Mouse (Mus musculus) left cerebral cortex, postnatal 10 days (tissue): ENCODE measurements around the gene Abca2. TPM values are rescaled to one million over a fixed set of nuclear protein-coding genes. Genes with fewer than 3 reads are reported as not detected.
"Not testable (repeated sequence)": the region's sequence is repeated elsewhere in the genome, so short reads cannot be mapped to it uniquely, and the experiment has no call there.

Experiments
- DNase-seq, 2 experiments: peaks; one replicate each; pipeline ENCODE4 v3.0.0; 2021 to 2022; ENCODE audit warnings: low spot score in 2 of 2, mixed read lengths in 1 of 2; ENCODE audit errors: extremely low spot score in 1 of 2
- intact Hi-C: fragments of 180-260 bp; cut with DNase I; formaldehyde crosslinking; loops from one replicate; pipeline ENCODE4 v1.15.1; 2025
- total RNA-seq, 2 experiments: library from RNA; stranded (reverse); gene quantifications; 2 replicates each; pipeline ENCODE4 v1.2.3; 2021

Abca2 gene
- 100 to 1,000 TPM; 113 to 121 TPM for total RNA-seq

GRCm38 (mm10) chr2:25428442-25429236, at the start of gene Abca2:
Gene Abca2, plus strand, starts transcription at chr2:25428703.
- DNase-seq = peak; percentile 92 to 96
- intact Hi-C loops = loop anchor here (5.0 kb wide), 1 partner anchor 124 kb away; no protein-coding TSS in a partner anchor

- intact Hi-C loops = no loop called here
- no peak for DNase-seq
Observed at GRCm38 (mm10) chr2:25384492-25384891, 44.0 kb upstream of the Abca2 start.

- intact Hi-C loops = no loop called here
- no peak for DNase-seq
Observed at GRCm38 (mm10) chr2:25391266-25391665, 37.2 kb upstream of the Abca2 start.

DNA sequence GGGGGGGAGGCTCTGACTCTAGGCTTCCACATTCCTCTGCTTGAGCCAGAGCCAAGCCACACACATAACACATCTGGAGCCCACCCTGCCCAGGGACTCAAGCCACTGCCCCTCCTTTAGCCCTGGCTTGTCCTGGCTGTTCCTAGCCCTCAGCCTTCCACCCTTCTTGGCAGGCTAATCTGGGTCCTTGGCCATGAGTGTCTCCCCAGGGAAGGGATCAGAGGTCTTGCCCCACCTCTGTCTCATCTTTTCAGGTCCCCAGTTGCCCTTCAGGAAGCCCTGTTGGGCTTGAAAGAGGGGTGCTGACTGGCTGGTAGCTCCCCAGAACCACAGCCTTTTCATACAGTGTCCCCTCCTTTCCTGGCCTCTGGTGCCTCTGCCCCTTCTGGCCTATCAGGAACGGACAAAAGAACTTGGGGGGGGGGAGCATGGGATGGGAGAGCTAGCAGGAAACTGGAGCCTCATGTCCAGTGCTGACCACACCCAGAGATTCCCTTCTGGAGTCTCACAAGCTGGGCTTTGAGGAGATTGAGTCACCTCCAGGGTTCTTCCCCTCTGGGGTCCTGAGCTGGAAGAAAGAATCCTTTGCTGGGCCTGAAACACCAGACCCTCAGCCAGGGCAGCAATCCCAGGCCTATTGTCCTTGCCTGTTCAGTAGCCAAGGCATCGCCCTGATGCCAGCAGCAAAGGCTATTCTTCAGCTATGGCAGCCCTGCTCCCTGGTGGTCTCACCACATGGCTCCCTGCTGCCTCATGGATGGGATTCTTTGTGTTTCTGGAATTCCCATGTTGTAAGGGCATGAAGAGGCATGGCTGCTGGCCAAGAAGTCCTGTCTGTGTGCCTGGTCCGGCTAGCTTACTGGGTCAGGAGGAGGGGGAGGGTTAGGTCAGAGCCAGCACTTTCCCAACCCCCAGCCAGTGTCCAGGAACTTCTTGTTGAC, 34.0 kb upstream of the Abca2 start:
- peak; percentile 64 to 67 for DNase-seq
- intact Hi-C loops = loop anchor here (2.0 kb wide), 1 partner anchor 16 kb away; no protein-coding TSS in a partner anchor

GRCm38 (mm10) chr2:25395721-25396596, 32.5 kb upstream of the Abca2 start, which contains the start of gene Entpd2:
Gene Entpd2, plus strand, starts transcription at chr2:25395874.
- peak in 1 of 2 experiments; percentile 62 for DNase-seq
- intact Hi-C loops = loop anchor here (2.0 kb wide), 1 partner anchor 17 kb away; no protein-coding TSS in a partner anchor

DNA sequence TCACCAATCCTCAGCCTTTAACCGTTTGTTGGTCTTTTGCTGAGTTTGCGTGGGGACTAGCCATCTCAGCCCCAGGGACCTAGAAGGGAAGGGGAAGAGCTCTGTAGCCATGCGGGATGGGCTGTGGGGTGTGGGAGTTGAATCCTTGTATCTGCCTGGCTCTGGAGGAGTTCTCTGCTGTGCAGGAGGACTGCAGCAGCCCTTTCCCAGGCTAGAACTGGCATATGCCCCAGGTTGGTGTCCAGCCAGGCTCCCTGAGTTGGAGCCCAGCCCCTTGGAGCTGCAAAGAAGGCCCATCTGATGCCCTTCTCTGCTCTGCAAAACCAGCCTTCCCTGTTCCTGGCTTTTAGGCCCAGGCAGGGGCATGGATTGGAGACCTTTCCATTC, 31.9 kb upstream of the Abca2 start:
- intact Hi-C loops = no loop called here
- DNase-seq = no peak

- DNase-seq = no peak
- intact Hi-C loops = no loop called here
Observed at GRCm38 (mm10) chr2:25397010-25397409, 31.5 kb upstream of the Abca2 start.

DNA sequence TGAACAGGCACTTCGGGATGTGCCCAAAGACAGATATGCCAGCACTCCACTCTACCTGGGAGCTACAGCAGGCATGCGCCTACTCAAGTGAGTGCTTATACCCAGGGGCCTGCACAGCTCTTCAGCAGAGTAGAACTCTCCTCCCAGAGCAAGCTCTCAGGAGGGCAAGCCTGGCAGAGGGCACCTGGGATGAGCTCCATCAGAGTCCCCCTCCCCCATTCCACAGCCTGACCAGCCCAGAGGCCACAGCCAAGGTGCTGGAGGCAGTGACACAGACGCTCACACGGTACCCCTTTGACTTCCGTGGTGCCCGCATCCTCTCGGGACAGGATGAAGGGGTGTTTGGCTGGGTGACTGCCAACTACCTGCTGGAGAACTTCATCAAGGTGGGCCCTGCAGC, 30.4 kb upstream of the Abca2 start:
- no peak for DNase-seq
- intact Hi-C loops = no loop called here

DNA sequence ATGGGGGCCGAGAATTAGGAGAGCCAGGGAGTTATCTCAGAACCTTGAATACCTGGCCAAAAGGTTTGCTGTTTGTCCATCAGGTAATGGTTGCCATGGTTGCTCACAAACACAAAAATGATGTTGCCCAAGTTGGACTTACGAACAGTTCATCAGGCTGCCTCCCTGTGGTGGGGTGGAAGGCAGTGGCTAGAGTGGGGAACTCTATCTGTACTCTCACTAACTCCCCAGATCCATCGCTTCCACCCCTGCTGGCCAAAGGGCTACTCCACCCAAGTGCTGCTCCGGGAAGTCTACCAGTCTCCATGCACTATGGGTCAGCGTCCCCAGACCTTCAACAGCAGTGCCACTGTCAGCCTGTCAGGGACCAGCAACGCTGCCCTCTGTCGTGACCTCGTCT, 29.5 kb upstream of the Abca2 start, which contains the start of gene Npdc1:
Gene Npdc1 (plus strand): TSS at position 301 of the 400 bp plus-strand sequence.
- no peak for DNase-seq
- intact Hi-C loops = no loop called here

- no peak for DNase-seq
- intact Hi-C loops = no loop called here
Observed at GRCm38 (mm10) chr2:25400291-25400690, 28.2 kb upstream of the Abca2 start.

DNA sequence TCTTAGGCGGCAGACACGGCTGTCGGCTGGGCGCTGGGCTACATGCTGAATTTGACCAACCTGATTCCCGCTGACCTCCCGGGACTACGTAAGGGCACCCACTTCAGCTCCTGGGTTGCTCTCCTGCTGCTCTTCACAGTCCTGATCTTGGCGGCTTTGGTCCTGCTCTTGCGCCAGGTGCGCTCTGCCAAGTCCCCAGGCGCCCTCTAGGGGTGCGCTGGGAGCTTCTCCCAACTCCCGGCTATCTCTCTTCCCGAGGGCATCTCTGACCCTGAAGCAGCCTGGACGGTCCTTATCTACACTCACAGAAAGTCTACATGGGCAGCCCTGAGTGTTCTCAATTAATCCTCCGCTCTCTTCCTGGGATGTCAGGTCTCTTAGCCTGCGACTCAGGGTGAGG, 27.7 kb upstream of the Abca2 start:
- intact Hi-C loops = no loop called here
- peak in 1 of 2 experiments; percentile 67 for DNase-seq

DNA sequence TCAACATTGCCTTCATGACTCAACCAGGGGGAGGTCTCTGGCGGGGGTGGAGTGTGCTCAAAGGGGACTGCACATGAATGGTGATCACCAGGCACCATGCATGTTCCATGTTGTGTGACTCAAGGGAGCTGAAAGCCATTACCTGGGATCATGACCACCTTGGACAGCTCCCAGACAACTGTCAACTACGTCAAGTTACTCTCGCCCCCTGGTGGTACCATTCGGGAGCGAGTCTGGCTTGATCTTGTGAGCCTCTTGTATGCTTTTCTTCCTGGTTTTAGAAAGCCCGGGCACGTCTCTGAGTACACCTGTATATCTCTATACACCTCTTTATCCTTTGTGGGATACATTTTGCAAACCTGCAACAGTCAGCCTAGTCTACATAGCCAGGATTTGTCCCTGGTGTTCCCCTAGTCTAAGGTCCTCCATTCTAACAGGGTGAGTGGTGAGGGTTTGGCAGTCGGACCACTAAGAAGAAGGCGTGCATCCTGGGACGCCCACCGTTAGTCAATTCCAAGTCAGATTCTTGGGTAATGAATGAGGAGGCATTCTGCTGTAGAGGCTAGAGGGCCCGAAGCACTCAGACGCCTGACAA, 26.0 kb upstream of the Abca2 start:
- intact Hi-C loops = no loop called here

DNA sequence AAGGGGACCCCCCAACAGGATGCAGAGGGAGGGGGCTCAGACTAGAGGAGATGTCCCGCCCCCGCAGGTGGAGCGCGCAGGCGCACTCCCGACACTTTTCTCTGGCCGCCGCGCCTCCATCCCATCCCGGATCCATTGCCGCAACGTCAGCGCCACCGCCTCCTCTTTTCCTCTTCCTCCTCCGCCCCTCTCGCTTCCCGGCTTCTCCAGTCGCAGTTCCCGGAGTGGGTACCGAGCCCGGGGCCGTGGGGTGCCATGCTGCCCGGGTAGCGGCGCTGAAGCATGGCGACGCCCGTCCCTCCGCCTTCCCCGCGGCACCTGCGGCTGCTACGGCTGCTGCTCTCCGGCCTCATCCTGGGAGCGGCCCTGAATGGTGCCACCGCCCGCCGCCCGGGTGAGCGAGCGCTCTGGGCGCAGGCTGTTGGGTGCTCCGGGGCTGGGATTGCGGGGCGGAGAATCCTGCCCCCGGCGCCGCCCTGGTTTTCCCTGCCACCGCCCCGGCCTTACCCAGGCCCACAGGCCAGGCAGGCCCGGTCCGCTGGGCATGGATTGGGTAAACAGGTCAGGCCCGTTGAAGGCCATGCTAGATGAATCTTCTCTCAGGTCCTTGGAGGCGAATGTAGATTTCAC, 25.4 kb upstream of the Abca2 start:
- peak; percentile 90 to 91 for DNase-seq
- intact Hi-C loops = no loop called here

More for the DNA sequence above, 26.0 kb upstream of the Abca2 start:
- DNase-seq = peak; percentile 62 to 87

- DNase-seq = no peak
- intact Hi-C loops = no loop called here
Observed at GRCm38 (mm10) chr2:25403994-25404393, 24.5 kb upstream of the Abca2 start.

DNA sequence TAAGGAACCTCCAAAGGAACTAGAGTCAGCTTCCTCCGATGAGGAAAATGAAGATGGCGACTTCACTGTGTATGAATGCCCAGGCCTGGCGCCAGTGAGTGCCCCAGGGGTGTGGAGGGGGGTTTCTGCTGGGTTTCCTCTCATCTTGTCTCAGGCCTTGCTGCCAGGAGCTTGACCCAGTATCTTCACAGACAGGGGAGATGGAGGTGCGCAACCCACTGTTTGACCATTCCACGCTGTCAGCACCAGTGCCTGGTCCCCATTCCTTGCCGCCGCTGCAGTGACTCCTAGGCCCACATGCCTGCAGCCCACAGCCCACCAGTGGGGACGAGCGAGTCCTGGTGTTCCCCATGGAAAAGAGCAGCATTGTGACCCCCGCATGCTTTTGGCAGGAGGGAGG, 19.6 kb upstream of the Abca2 start:
- DNase-seq = peak in 1 of 2 experiments; percentile 17
- intact Hi-C loops = no loop called here

- intact Hi-C loops, DNase-seq: not testable (repeated sequence)
Observed at GRCm38 (mm10) chr2:25413436-25413835, 15.1 kb upstream of the Abca2 start.

DNA sequence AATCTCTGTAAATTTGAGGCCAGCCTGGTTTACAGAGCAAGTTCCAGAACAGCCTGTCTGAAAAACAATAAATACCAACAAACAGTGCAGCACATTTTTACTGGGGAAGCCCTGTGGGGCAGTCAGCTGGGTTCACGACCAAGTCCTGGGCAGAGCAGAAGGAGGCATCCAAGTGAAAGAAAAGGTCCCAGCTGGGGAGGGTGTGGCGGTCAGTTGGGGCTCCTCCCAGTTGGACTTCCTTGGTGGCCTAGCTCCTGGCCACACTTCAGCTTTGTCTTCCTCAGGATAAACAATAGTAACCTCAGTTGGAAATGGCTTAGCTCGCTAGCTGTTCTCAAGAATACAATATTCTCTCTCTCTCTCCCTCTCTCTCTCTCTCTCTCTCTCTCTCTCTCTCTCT, 11.1 kb upstream of the Abca2 start:
- no peak for DNase-seq
- intact Hi-C loops = no loop called here

DNA sequence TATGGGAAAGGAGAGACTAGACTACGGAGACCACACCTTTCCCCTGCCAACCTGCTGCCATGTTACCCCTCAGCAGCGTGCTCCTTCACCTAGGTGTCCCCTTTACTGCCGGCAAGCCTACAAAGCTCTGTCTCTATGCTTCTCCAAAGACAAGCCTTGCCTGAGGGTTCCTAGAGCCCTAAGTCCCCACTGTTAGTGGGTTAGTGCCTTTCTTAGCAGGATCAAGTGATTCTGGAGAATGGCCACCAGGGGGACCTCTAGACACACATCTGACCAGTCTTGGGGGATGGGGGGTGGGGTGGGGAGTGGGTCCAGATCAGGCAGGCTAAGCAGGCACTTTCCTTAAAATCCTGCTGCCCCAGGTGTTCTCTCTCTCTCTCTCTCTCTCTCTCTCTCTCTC, 6.6 kb upstream of the Abca2 start:
- DNase-seq = no peak
- intact Hi-C loops = loop anchor here (5.0 kb wide), 1 partner anchor 75 kb away; no protein-coding TSS in a partner anchor
